ENCODE assay signal across 9 mouse cellular contexts in the genomic region with DNA sequence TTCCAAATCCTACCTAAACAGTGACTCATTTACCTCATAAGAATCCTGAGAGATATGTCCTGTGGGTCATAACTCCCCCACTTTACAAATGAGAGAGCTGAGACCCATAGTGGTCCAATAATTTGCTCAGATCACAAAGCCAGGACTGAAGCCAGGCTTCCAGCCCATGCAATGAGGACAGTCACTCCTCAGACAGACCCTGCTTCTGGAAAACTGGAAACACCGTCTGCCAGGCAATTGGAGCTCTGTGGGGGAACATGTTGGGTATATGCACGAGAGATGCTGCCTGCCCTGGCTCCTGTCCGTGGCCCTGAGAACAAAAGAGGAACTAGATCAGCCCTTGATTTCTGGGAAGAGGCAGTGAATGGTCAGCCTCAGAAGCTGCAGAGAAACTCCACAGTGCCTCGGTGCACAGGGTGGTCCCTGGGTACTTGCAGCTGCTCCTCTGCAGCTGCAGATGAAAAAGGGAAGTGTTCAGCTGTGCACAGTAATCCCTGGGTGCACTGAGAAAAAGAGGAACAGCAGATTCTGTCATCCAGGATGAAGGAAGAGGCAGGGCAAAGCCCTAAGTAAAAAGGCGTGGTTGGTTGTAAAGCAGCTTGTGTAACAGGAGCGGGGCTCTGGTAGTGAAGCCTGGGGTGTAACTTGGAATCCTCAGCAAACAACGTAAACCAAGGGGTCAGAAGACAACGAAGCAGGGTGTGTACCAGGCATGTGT. TPM values are rescaled to one million over a fixed set of nuclear protein-coding genes. Genes with fewer than 3 reads are reported as not detected.
DNase-seq lines count a peak whose midpoint lies in the region; ATAC-seq lines count a peak whose summit lies in the region.
"Had no signal": no experiment of that assay in that cellular context is flagged by ENCODE, and none has a peak within 500 bp of the region (broad histone marks: within the 10 kb centered on the region; RNA-seq: fewer than 3 reads in every experiment).

No protein-coding gene starts in this region.

- H3K27me3 ChIP-seq in forebrain, embryonic 14.5 days (replicated peaks; ENCODE audit: control insufficient read depth, insufficient read depth, low read length), result no peaks in the 10 kb centered on the region
- peaks cover 68% of the 10 kb centered on the region for H3K27me3 ChIP-seq in forebrain, embryonic 10.5 days (ENCODE audit: poor library complexity, severe bottlenecking)
- H3K27me3 ChIP-seq in midbrain, embryonic 16.5 days (ENCODE audit: control insufficient read depth, insufficient read depth, low read depth, low read length), result peaks cover 3% of the 10 kb centered on the region; the same call in 1 of the 2 replicates
- H3K27me3 ChIP-seq in midbrain, embryonic 14.5 days (ENCODE audit: control insufficient read depth, insufficient read depth, low read length), result no peaks in the 10 kb centered on the region

- no peak overlapping the region for H3K9ac ChIP-seq in forebrain, embryonic 14.5 days (ENCODE audit: low read length)
- H3K9ac ChIP-seq in midbrain, embryonic 16.5 days (ENCODE audit: low read depth, low read length), result no peak overlapping the region
- no peak overlapping the region for H3K9ac ChIP-seq in midbrain, embryonic 14.5 days (replicated peaks; ENCODE audit: low read length)
- H3K9ac ChIP-seq: lung, embryonic 15.5 days had no signal

- H3K4me3 ChIP-seq in forebrain, embryonic 14.5 days (ENCODE audit: low read depth, low read length), result no peak overlapping the region
- no peak overlapping the region for H3K4me3 ChIP-seq in forebrain, embryonic 10.5 days
- H3K4me3 ChIP-seq in midbrain, embryonic 16.5 days (ENCODE audit: low read depth, low read length), result no peak overlapping the region
- no peak overlapping the region for H3K4me3 ChIP-seq in midbrain, embryonic 14.5 days (replicated peaks; ENCODE audit: low read depth, low read length)
- H3K4me3 ChIP-seq: lung, embryonic 15.5 days had no signal

- 39% methylated on average over 8 of the region's 8 CpGs for WGBS in forebrain, embryonic 14.5 days
- WGBS in forebrain, embryonic 10.5 days, result 50% methylated on average over 8 of the region's 8 CpGs
- WGBS in midbrain, embryonic 16.5 days, result 28% methylated on average over 8 of the region's 8 CpGs
- WGBS in midbrain, embryonic 14.5 days, result 27% methylated on average over 8 of the region's 8 CpGs

- ATAC-seq in forebrain, embryonic 14.5 days, result no peak
- ATAC-seq in midbrain, embryonic 16.5 days, result 0 out of 2 replicates have a peak, but pooled peaks have one; percentile 41
- no peak; the same call in 1 of the 2 replicates for ATAC-seq in midbrain, embryonic 14.5 days (ENCODE audit: low FRiP score, low TSS enrichment)

- H3K4me2 ChIP-seq in forebrain, embryonic 14.5 days (ENCODE audit: low read length), result no peak overlapping the region
- no peak overlapping the region for H3K4me2 ChIP-seq in midbrain, embryonic 16.5 days (ENCODE audit: low read length)
- no peak overlapping the region for H3K4me2 ChIP-seq in midbrain, embryonic 14.5 days (ENCODE audit: low read length)
- H3K4me2 ChIP-seq: lung, embryonic 15.5 days had no signal

- peak; percentile 11 for DNase-seq in forebrain, embryonic 14.5 days (ENCODE audit: low spot score)
- DNase-seq in forebrain, embryonic 10.5 days (ENCODE audit: extremely low spot score, low spot score), result no peak
- DNase-seq in midbrain, embryonic 14.5 days, result no peak
- peak; percentile 34 to 50 for DNase-seq in layer of hippocampus, postnatal 10 days (ENCODE audit: low spot score in 2 of 2)
- peak; percentile 23 to 67 for DNase-seq in spleen, postnatal 4 days (ENCODE audit: low spot score in 2 of 2)
- DNase-seq in right cerebral cortex, postnatal 36 days (ENCODE audit: low spot score in 2 of 2), result no peak
- no peak for DNase-seq in adrenal gland, postnatal 14 days

- H3K27ac ChIP-seq in forebrain, embryonic 14.5 days (ENCODE audit: low read depth, low read length), result no peak overlapping the region
- H3K27ac ChIP-seq in forebrain, embryonic 10.5 days, result no peak overlapping the region
- no peak overlapping the region for H3K27ac ChIP-seq in midbrain, embryonic 16.5 days (ENCODE audit: low read length)
- no peak overlapping the region for H3K27ac ChIP-seq in midbrain, embryonic 14.5 days (replicated peaks; ENCODE audit: low read depth, low read length)
- H3K27ac ChIP-seq: lung, embryonic 15.5 days had no signal

- no peaks in the 10 kb centered on the region for H3K9me3 ChIP-seq in forebrain, embryonic 14.5 days (replicated peaks; ENCODE audit: control insufficient read depth, low read length)
- no peaks in the 10 kb centered on the region for H3K9me3 ChIP-seq in forebrain, embryonic 10.5 days
- H3K9me3 ChIP-seq in midbrain, embryonic 16.5 days (replicated peaks; ENCODE audit: control insufficient read depth, low read length, poor library complexity, severe bottlenecking), result no peaks in the 10 kb centered on the region
- H3K9me3 ChIP-seq in midbrain, embryonic 14.5 days (ENCODE audit: control insufficient read depth, low read length), result no peaks in the 10 kb centered on the region
- H3K9me3 ChIP-seq: lung, embryonic 15.5 days had no signal

- H3K4me1 ChIP-seq in forebrain, embryonic 14.5 days (ENCODE audit: control insufficient read depth, insufficient read depth, low read length), result no peaks in the 10 kb centered on the region
- peaks cover 29% of the 10 kb centered on the region for H3K4me1 ChIP-seq in forebrain, embryonic 10.5 days
- no peaks in the 10 kb centered on the region for H3K4me1 ChIP-seq in midbrain, embryonic 16.5 days (ENCODE audit: control insufficient read depth, insufficient read depth, low read length)
- H3K4me1 ChIP-seq in midbrain, embryonic 14.5 days (ENCODE audit: control insufficient read depth, insufficient read depth, low read length), result no peaks in the 10 kb centered on the region

- no peaks in the 10 kb centered on the region for H3K36me3 ChIP-seq in forebrain, embryonic 14.5 days (ENCODE audit: control insufficient read depth, insufficient read depth, low read length)
- H3K36me3 ChIP-seq in forebrain, embryonic 10.5 days (replicated peaks), result no peaks in the 10 kb centered on the region
- H3K36me3 ChIP-seq in midbrain, embryonic 16.5 days (ENCODE audit: control insufficient read depth, insufficient read depth, low read length), result no peaks in the 10 kb centered on the region
- H3K36me3 ChIP-seq in midbrain, embryonic 14.5 days (ENCODE audit: control insufficient read depth, insufficient read depth, low read length), result no peaks in the 10 kb centered on the region
- H3K36me3 ChIP-seq: lung, embryonic 15.5 days had no signal

RNA-seq across cellular contexts. Expression of gene Lifr, which starts 5.5 kb away (rescaled TPM):
- 8.5 and 10.7 TPM in 2 replicates for polyA plus RNA-seq in forebrain, embryonic 14.5 days (2014; fragmentation: Nextera tagmentation; extraction: Ambion mirVana)
- 5.6 and 7.4 TPM in 2 replicates for polyA plus RNA-seq in forebrain, embryonic 10.5 days (2016; fragmentation: Nextera tagmentation; extraction: Ambion mirVana)
- 8.0 and 9.5 TPM in 2 replicates for polyA plus RNA-seq in midbrain, embryonic 16.5 days (2015; fragmentation: Nextera tagmentation; extraction: Ambion mirVana)
- polyA plus RNA-seq in midbrain, embryonic 14.5 days (2014; fragmentation: Nextera tagmentation; extraction: Ambion mirVana), result 11.8 and 17.5 TPM in 2 replicates
- 10 to 100 TPM; 44.0 to 45.5 TPM for total RNA-seq in layer of hippocampus, postnatal 10 days (2021)
- total RNA-seq in adrenal gland, postnatal 14 days (2021), result 78.0 and 79.5 TPM in 2 replicates

Comparison
In these comparisons a context has a peak if more than half of its experiments do, and no peak if none do; other contexts are left out.
1. DNase-seq: peak in forebrain, embryonic 14.5 days (single experiment), layer of hippocampus, postnatal 10 days (2 of 2) and spleen, postnatal 4 days (2 of 2); none in forebrain, embryonic 10.5 days (single experiment), midbrain, embryonic 14.5 days (single experiment), right cerebral cortex, postnatal 36 days (0 of 2) and adrenal gland, postnatal 14 days (single experiment).